Mouse (Mus musculus) neutrophil, adult 5-6 weeks (primary cell): ENCODE data around the gene Prr22. TPM values are rescaled to one million over a fixed set of nuclear protein-coding genes. Genes with fewer than 3 reads are reported as not detected.

Experiments used
- ATAC-seq: fragments of 151-379, 151-347 bp; 2 replicates; pipeline ENCODE4 v1.8.0; 2017; ENCODE audit warnings: mild to moderate bottlenecking, moderate TSS enrichment; ENCODE audit not compliant: insufficient number of reproducible peaks, poor library complexity, low FRiP score, severe bottlenecking; ENCODE audit errors: extremely low read depth
- total RNA-seq: library from RNA; stranded (forward); fragments of 200-1000 nt; gene quantifications from 2 replicates; pipeline ENCODE4 v1.2.3, GENCODE M21; 2017

Prr22 gene
- total RNA-seq, 1 experiment from 2014 or later = 0.58 TPM

DNA sequence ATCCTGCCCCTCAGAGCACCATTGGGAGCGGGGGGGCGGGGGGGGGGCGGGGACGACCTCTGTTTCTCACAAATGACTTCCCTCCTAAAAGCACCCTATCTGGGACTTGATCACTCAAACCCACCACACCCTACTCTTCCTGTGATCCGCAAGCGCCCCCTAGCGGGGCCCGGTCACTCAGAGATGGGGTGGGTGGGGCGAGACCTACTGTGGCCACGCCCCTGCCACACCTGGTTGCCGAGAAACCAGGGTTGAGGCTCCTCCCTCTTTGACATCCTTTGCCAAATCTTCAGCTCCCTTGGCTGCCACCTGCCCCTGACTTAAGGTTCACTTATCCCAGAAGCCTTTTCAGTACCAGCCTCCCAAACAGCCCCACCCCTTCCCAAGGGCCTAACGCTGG lies 11.9 kb upstream of the Prr22 start:
- ATAC-seq = peak; percentile 39; the same call in 1 of the 2 replicates

DNA sequence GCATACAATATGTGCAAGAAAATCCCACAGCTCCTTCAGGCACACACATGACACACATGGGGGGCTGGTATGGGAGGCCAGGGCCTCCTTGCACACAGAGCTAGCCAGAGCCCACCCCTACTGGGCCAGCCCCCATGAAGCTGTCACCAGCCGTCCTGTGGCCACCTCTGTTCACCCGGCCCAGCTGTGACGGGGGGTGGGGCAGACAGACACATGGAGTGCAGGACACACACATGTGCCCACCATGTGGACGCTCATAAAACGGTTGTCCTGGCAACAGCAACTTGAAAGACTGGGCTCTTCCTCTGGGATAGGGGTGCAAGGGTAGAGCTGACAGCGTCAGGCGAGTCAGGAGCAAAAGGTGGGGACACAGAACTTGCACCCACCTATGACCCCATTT lies 10.8 kb upstream of the Prr22 start:
- ATAC-seq = no peak

DNA sequence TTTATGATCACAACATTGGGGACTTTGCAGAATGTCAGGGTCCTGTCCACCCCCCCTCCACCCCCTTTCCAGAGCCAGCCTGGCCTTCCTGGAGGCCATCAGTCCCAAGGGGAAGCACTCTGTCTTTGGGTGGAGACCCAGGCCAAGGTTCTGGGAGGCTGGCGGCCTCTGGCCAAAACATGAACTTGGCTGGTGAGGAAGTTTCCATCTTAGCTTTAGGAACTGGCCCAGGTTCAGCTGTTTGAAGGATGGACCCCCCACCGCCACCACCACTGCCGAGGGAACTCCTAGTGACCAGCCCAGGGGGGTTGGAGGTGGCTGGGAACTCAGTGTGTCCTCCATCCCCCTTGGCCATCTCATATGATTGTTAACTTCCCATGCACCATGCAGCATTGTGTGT lies 9.0 kb upstream of the Prr22 start:
- no peak for ATAC-seq

DNA sequence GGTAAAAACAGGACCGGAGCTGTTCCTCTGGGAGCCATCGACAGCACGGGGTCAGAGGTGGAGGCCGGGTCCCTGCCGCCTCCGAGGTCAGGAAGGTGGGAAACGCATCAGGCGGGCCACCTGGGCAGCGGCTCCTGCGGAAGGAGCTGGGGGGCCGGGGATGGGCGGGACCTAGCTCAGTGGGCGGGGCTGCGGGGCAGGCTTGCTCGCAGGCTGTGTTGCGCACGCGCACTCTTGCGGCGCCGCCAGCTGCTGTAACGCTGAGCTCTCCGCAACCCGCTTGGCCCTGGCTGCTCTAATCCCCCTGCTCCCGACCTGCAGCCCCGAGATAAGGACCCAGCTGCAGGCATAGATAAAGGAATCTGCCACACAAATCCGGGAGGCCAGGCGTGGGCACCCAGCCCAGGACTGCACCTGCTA lies 8.0 kb upstream of the Prr22 start:
- ATAC-seq = no peak

DNA sequence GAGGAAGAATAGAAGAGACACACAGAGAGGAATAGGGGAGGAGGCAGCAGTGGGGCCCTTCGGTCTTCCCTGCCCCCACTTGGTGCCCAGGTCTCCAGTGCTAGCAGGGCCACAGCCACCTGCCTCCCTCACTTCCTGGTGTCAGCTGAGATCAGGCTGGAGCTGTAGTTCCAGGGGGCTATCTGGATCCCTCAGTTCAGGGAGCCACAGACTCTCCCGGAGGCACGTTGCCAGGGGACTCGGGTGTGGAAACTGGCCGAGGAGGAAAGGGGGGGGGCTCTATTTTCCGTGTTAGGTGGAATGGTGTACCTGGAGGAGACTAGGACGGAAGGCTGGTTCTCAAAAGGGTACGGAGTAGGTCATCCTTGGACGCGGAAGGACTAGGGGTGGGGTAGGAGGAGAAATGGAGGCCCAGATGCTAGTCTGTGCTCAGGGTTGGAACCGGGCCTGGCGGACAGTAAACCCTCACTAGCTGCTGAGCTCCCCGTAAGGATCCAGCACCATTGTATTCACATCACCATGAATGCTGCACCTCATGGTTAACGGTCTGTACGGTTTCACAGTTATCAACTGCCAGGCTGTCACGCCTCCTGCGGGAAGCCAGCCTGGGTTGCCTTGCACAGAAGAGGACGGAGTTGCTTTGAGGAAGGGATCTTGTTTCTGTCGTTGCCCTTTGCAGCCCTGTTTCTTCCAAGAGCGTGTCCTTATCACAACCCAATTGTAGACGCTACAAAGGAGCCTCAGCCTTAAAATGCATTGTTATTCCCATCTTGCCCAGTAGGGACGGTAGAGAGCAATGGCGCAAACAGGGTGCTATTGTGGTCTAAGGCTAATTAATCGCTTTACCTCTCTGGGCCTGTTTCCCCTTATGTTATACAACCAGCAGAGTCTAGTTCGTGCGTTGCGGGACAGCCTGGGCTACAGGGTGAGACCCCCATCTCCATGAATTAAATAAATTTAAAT lies 7.0 kb upstream of the Prr22 start:
- ATAC-seq = peak; percentile 45; the same call in 1 of the 2 replicates

DNA sequence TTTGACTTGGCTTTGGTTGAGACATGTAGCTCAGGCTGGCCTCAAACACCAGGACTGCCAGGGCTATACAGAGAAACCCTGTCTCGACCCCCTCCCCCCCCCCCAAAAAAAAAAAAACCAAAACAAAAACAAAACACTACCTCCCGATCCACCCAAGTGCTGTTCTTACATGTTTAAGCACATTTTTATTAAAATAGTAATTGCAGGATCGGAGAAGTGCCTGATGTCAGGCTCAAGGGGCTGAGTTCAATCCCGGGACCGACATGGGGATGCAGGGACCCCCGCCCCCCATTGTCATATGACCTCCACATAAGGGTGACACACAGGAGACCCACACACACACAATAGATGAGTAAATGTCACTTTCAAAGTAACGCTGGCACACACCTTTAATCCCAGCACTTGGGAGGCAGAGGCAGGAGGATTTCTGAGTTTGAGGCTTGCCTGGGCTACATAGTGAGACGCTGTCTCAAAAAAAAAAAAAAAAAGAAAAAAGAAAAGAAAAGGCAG lies 6.3 kb upstream of the Prr22 start:
- ATAC-seq = no peak

DNA sequence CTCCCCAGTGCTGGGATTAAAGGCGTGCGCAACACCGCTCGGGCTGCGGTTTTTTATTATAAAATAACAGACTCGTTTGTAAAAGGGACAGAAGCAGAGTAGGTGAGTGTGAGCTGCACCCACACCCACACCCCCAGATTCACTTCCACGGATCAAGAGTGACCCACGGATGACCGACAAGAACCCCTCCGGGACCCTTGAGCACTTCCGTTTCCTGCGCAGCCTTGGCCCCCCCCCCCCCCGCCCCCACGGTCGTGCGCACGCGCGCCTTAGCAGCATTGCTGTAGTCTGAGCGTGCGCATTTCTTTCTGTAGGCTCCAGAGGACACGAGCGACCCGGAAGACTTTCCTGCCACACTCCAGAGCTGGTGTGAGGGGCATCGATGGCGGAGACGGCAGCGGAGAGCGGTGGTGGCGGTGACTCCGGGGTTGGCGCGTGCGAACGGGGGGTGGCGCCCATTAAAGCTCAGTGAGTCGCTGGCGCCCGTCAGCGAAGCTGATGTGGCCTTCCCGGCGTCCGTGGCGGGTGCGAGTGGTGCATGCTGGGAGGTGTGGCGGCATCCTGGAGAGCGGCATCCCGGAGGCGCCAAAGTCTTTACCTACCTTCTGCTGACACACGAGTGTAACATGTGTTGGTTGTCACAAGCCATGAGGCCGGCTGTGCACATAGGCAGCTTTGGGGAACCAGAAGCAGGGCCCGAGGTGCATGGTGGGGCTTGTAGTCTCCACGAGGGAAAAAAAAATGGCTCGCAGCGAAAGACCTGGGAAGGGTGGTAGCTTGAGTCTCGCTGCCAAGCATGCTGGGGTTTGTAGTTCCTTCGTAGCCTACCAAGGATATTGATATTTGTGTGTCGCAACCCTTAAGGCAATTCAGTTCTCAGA lies 5.3 kb upstream of the Prr22 start, which contains the start of gene Dus3l:
TSS of gene Dus3l (plus strand) at position 284 of the 881 bp plus-strand sequence.
- peak; percentile 76 for ATAC-seq

DNA sequence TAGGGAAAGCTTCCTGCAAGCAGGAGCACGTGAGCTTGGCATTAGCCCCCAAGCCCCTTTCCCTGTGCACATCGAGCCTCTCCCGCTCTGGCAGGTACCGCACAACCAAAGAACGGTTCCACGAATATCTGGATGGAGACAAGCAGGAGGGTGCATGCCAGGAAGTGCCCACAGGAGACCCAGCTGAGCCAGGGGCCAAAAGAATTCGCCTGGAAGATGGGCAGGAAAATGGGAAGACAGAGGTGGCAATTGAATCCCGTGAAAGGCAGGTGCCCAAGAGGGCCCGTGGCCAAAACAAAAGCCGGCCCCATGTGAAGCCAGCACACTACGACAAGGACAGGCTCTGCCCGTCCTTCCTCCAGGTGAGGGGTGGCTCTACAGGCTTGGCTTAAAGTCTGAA lies 4.6 kb upstream of the Prr22 start:
- no peak for ATAC-seq

DNA sequence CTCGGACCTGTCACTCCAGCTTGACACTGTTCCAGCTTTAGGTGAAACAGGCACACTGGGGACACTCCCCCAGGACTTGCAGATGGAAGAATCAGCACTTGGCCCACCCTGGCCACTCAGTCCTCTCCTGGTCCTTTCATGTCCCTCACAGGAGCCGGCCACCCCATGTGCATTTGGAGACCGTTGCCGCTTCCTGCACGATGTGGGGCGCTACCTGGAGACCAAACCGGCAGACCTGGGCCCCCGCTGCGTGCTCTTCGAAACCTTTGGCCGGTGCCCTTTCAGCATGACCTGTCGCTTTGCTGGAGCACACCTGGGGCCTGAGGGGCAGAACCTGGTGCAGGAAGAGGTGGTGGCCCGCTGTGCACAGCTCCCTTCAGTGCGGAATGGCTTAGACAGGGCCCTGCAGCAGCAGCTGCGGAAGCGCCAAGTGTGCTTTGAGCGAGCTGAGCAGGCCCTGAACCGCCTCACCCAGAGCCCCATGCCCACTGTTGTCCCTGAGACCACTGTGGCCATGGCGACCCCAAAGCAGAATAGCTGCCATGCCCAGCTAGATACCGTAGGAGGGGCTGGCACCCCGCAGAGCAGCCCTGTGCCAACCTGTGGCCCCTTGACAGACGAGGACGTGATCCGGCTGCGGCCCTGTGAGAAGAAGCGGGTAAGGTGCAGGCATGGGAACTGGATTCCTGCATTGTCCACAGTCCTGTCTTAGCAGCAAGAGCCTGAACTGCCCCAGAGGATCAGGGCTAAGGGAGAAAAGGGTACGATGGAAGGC lies 3.2 kb upstream of the Prr22 start:
- no peak for ATAC-seq

DNA sequence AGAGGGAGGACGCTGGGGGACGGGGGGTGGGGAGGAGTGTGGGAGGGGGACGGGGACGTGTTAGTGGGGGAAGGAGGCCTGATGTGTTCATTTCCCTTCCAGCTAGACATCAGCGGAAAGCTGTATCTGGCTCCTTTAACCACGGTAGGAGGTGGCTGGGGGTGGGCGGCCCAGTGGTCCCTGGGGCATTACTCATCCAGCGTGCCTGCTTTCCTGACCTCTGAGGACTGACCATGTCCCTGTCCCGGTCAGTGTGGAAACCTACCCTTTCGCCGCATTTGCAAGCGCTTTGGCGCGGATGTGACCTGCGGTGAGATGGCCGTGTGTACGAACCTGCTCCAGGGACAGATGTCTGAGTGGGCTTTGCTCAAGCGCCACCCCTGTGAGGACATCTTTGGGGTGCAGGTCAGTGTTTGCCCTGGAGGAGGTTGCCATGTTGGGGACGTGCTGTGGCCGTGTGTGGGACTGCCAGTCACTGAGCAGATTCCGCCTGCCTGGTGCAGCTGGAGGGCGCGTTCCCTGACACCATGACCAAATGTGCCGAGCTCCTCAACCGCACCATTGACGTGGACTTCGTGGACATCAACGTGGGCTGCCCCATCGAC lies 2.4 kb upstream of the Prr22 start:
- ATAC-seq = no peak

DNA sequence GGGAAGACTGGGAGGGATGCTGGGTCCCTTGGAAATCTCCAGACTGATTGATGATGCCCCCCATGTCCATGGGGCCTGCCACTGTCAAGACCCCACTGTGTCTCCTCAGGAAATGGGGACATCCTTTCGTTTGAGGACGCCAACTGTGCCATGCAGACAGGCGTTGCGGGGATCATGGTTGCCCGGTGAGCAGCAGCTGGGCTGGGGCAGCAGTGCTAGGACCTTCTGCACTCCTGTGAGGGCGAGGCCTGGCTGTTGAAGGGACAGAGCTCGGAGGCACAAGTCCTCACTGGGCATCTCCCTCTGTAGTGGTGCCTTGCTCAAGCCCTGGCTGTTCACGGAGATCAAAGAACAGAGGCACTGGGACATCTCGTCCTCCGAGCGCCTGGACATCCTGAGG lies 1.1 kb upstream of the Prr22 start:
- no peak for ATAC-seq

DNA sequence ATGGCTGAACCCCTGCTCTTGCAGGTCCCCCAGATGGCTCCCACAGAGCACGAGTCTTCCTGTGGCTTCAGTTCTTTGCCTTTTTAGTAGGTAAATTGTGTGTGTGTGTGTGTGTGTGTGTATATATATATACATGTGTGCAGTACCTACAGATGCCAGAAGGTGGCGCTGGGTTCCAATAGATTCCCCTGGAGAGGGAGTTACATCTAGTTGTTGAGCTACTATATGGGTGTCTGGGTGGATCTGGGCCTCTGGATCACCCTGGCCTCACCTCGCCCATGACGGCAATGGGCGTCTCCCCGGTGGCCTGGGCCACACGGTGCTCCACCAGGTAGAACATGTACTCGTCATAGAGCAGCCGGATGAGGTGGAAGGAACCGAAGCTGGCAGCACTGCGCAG lies 7.5 kb downstream of the Prr22 start:
- no peak for ATAC-seq

DNA sequence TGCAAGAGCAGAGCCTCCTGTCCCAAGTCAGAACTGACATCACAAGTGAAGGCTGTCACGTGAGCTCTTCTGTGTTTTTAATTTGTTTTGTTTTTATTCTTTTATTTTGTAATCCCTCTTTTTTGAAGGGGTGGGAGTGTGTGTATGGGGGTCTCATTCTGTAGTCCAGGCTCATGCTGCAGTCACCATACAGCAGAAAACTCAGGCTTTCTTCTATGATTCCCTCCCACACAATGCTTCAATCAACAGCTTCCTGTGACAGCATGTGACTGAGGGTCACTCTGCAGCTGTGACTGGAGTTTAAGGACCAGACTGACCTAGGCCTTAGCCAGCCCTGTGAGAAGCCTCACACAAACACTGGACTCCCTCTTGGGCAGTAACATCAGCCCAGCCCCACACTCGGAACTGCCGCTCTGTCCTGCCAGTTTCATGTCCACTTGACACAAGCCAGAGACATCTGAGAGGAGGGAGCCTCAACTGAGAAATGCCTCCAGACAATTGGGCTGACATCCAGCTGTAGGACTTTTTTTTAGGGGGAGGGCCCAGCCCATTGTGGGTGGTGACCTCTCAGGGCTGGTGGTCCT lies 8.8 kb downstream of the Prr22 start:
- ATAC-seq = no peak

DNA sequence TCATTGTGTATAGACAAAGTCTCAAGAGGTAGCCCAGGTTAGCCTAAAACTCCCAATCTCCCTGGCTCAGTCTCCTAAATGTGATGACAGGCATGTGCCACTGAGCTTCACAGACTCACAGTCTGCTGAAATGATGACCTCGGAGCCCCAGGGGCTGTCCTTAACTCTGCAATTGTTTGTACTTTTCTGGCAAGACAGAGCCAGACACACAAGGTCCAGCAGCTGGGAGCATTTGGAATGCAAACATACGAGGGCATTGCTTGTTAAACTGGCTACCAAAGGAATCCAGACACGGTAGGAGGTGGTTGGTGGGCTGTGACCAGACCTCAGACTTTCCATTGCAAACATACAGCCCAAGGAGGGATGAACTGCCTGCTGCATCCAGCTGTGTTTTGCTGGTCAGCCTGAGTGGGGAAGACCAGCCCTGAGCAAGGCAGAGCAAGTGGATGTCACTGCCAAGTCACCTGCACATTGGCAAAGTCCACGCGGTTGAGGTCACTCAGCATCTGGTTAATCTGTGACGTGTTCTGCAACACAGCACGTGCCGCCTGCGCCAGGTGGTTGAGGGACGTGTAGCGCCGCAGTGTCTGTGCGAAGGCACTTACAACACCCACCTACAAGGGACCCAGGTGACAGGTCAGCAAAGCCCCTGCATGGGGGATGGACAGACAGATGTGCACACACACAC lies 10.4 kb downstream of the Prr22 start:
- ATAC-seq = no peak

DNA sequence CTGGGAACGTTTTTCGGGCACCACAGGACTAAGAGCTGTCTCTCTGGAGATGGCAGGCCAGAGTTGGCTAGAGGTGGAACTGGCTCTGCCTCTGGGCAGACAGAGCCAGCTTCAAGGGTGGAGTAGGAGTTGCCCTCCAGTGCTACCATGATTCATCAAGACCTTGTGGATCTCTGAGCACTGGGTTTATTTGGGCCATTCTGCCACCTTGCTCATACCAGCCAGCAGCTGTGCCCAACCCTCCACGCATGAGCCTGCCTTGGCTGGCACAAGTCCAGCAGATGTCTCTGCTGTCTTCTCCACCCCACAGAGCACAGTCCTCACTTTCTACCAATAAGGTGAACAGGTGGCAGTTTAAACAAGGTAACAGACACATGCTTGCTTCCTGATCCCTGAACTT lies 18.8 kb downstream of the Prr22 start:
- ATAC-seq = no peak

DNA sequence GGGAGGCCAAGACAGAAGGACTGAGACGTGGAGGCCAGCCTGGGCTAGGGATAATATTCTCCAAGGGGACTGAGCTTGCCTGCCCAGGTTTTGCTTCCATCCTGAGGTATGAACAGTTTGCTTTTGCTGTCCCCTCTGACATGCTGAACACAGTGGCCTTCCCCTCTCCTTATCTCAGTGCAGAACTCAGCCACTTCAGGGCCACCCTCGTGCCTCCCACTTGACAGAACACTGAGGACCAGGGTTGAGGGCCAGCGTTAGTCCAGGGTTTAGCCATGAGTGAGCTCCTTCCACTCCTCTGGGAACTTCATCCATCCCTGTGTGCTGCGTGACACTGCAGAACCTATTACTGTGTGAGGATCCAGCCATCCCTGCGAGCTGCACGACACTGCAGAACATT lies 19.2 kb downstream of the Prr22 start:
- no peak for ATAC-seq

DNA sequence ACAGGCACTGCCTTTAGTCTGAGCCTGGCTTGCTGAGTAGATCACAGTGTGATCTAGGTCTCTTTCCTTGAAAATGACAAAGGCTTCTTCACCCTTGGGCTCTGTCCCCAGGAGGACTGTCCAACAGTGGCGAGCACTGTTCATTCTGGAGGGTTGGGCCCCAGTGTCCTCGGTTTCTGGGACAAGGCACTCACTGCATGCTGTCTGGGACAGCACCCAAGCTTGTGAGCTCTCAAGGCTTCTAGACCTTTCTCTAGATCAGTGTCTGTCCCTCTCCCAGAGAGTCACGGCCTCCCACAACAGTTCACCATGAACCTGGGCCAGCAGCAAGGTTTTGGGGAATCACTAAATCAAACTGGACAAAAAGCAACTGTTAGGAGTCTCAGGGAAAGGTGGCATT lies 22.5 kb downstream of the Prr22 start:
- ATAC-seq = no peak
